Mouse (Mus musculus) liver, adult 2 months (tissue): Measurements from ENCODE around the gene Arl16. TPM values are rescaled to one million over a fixed set of nuclear protein-coding genes. Genes with fewer than 3 reads are reported as not detected.
A peak's percentile ranks its signal among the peaks of the same experiment; 100 is the strongest.

Experiments
- DNase-seq: peaks from one replicate; pipeline ENCODE4 v3.0.0-alpha.2; 2011; ENCODE audit warnings: low read depth, low spot score; ENCODE audit errors: extremely low read depth
- H3K27ac ChIP-seq: fragments of 200-500 bp; replicated peaks from 2 replicates; pipeline ENCODE4 v1.5.1; 2012; ENCODE audit warnings: low read depth, mild to moderate bottlenecking, control low read depth, inconsistent platforms, low read length; ENCODE audit not compliant: insufficient read depth
- H3K27me3 ChIP-seq: fragments of 200-500 bp; 2 replicates; pipeline ENCODE4 v1.6.1; 2012; ENCODE audit warnings: mild to moderate bottlenecking, moderate library complexity, low read length, inconsistent platforms; ENCODE audit not compliant: control insufficient read depth, insufficient read depth
- H3K36me3 ChIP-seq: fragments of 200-500 bp; 2 replicates; pipeline ENCODE4 v1.6.1; 2012; ENCODE audit warnings: low read length, inconsistent platforms; ENCODE audit not compliant: control insufficient read depth, insufficient read depth
- H3K4me1 ChIP-seq: fragments of 200-500 bp; 2 replicates; pipeline ENCODE4 v1.6.1; 2011; ENCODE audit warnings: low read length; ENCODE audit not compliant: control insufficient read depth, insufficient read depth
- H3K4me3 ChIP-seq: fragments of 200-500 bp; 2 replicates; pipeline ENCODE4 v1.5.1; 2011; ENCODE audit warnings: low read depth, mild to moderate bottlenecking, control low read depth, low read length, moderate library complexity; ENCODE audit not compliant: insufficient read depth
- H3K79me2 ChIP-seq: fragments of 200-500 bp; 2 replicates; pipeline ENCODE4 v1.6.1; 2012; ENCODE audit warnings: inconsistent platforms, mild to moderate bottlenecking, low read length, moderate library complexity; ENCODE audit not compliant: control insufficient read depth, insufficient read depth
- H3K9ac ChIP-seq: fragments of 200-500 bp; 2 replicates; pipeline ENCODE4 v1.6.1; 2012; ENCODE audit warnings: low read depth, mild to moderate bottlenecking, control low read depth, inconsistent platforms, low read length
- CTCF ChIP-seq: fragments of 200-500 bp; IDR thresholded peaks from 2 replicates; pipeline ENCODE4 v1.5.1; 2011; ENCODE audit warnings: low read depth, low read length, control low read depth
- POLR2A ChIP-seq: fragments of 200-500 bp; IDR thresholded peaks from 2 replicates; pipeline ENCODE4 v1.6.1; 2011; ENCODE audit warnings: low read length, control low read depth; ENCODE audit not compliant: insufficient read depth; ENCODE audit errors: extremely low read depth
- WGBS: fragments of 180-500 bp; shearing (Covaris S2); methylation state at CpG from one replicate; pipeline ENCODE4 v1.1.7; 2018; 5-methylcytosine and 5-hydroxymethylcytosine counted together
- polyA plus RNA-seq: library from polyadenylated mRNA; depleted of rRNA; stranded (reverse); fragments of >200 nt; gene quantifications from 2 replicates; pipeline ENCODE4 v1.2.3, GENCODE M21; 2012
- total RNA-seq: library from RNA; depleted of rRNA; stranded (reverse); fragments of >200 nt; gene quantifications from 2 replicates; pipeline ENCODE4 v1.2.3, GENCODE M21; 2014

Arl16 gene
- total and polyA plus RNA-seq, 2 experiments: 9.6 to 12.2 TPM

DNA sequence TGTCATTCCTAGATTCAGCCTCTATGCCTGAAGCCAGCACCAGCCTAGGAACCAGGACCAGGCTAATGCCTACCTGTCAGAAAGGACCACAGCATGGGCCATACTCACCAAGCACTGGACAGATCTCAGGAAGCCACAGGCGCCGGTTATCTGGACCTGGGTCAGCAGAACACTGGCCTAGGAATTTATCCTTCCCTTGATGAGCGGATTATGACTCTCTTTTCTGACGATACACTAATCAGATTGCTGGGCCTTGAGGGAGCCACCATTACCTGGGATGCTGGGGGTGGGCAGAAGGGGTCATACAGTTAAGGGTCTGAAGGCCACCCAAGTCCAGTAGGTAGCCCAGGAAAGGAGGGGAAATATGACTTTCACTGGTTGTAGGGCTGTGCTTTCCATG is 14.1 kb downstream of the Arl16 start, which contains the start of gene Pde6g:
TSS of gene Pde6g (minus strand) at position 195 of the 400 bp plus-strand sequence.
- H3K4me3 ChIP-seq: no peak within 1 kb of the TSS

GRCm38 (mm10) chr11:120452246-120452645 is 15.2 kb downstream of the Arl16 start:
- WGBS: 83% methylated on average over 3 of the region's 3 CpGs
- Histone ChIP-seq H3K27me3 (no peaks in the 10 kb centered on the region), H3K4me3 (no peak overlapping the region), H3K27ac (no peak overlapping the region), H3K4me1 (no peaks in the 10 kb centered on the region), H3K9ac (no peak overlapping the region), H3K36me3 (no peaks in the 10 kb centered on the region), H3K79me2 (no peaks in the 10 kb centered on the region)
- DNase-seq: no peak
- TF ChIP-seq CTCF (no peak), POLR2A (no peak)

More for the DNA sequence above, 14.1 kb downstream of the Arl16 start, which contains the start of gene Pde6g:
- no peak within 1 kb of the TSS for H3K27ac ChIP-seq
- no peaks in the 10 kb centered on the region for H3K36me3 ChIP-seq
- DNase-seq: no peak
- no peak for TF ChIP-seq CTCF
- TF ChIP-seq POLR2A: no peak
- 84% methylated on average over 4 of the region's 4 CpGs for WGBS
- no peaks in the 10 kb centered on the region for H3K27me3 ChIP-seq
- peaks cover 1% of the 10 kb centered on the region; the same call in 1 of the 2 replicates for H3K4me1 ChIP-seq
- H3K9ac ChIP-seq: no peak within 1 kb of the TSS
- 0 out of 2 replicates have a peak, but pooled peaks cover 2% of the 10 kb centered on the region for H3K79me2 ChIP-seq

GRCm38 (mm10) chr11:120447179-120447578 is 20.2 kb downstream of the Arl16 start:
- no peak overlapping the region for H3K27ac ChIP-seq
- no peaks in the 10 kb centered on the region for H3K79me2 ChIP-seq
- no peaks in the 10 kb centered on the region for H3K36me3 ChIP-seq
- no peak overlapping the region for H3K9ac ChIP-seq
- no peak for DNase-seq
- no peaks in the 10 kb centered on the region for H3K27me3 ChIP-seq
- H3K4me3 ChIP-seq: no peak overlapping the region
- TF ChIP-seq CTCF (no peak), POLR2A (no peak)
- 92% methylated on average over 7 of the region's 7 CpGs for WGBS
- H3K4me1 ChIP-seq: peaks cover 9% of the 10 kb centered on the region

DNA sequence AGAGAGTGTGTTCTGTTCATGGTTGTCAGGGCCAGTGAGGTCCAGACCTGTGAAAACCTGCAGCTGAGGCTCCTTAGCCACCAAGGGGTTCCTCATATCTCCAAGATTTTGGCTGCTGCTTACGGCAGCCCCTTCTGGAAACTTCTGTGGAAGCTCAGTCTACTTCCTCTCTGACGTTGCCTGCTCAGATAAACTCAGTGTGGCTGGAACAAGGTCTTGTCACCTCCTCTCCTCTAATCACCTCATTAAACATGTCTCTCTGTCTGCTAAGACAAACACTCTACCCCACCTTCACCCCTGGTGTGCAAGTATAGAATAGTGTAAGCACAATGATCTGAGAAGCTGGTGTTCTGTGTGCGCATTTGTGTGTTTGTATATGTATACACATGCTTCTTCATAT is 21.9 kb downstream of the Arl16 start:
- H3K4me3 ChIP-seq: no peak overlapping the region
- H3K9ac ChIP-seq: no peak overlapping the region
- WGBS: 82% methylated on average over 3 of the region's 3 CpGs

GRCm38 (mm10) chr11:120444106-120444505 is 23.3 kb downstream of the Arl16 start:
- TF ChIP-seq CTCF (no peak), POLR2A (no peak)
- no peak overlapping the region for H3K27ac ChIP-seq
- no peaks in the 10 kb centered on the region for H3K79me2 ChIP-seq
- no peak overlapping the region for H3K9ac ChIP-seq
- no peak overlapping the region for H3K4me3 ChIP-seq
- no peaks in the 10 kb centered on the region for H3K36me3 ChIP-seq
- WGBS: 82% methylated on average over 6 of the region's 6 CpGs
- H3K4me1 ChIP-seq: peaks cover 9% of the 10 kb centered on the region
- DNase-seq: no peak
- H3K27me3 ChIP-seq: no peaks in the 10 kb centered on the region

More for the DNA sequence above, 21.9 kb downstream of the Arl16 start:
- H3K27ac ChIP-seq: no peak overlapping the region
- H3K36me3 ChIP-seq: no peaks in the 10 kb centered on the region
- TF ChIP-seq CTCF (no peak), POLR2A (no peak)
- H3K4me1 ChIP-seq: peaks cover 9% of the 10 kb centered on the region
- no peaks in the 10 kb centered on the region for H3K79me2 ChIP-seq
- no peak for DNase-seq
- no peaks in the 10 kb centered on the region for H3K27me3 ChIP-seq

GRCm38 (mm10) chr11:120442765-120443280 is 24.6 kb downstream of the Arl16 start:
- Histone ChIP-seq H3K27ac (peak overlapping the region; percentile 64), H3K9ac (no peak overlapping the region), H3K27me3 (no peaks in the 10 kb centered on the region), H3K79me2 (no peaks in the 10 kb centered on the region), H3K36me3 (no peaks in the 10 kb centered on the region), H3K4me1 (peaks cover 13% of the 10 kb centered on the region), H3K4me3 (no peak overlapping the region)
- peak; percentile 91 for DNase-seq
- WGBS: 49% methylated on average over 3 of the region's 3 CpGs
- TF ChIP-seq POLR2A (no peak), CTCF (peak; percentile 37)
